Mouse (Mus musculus): ENCODE measurements around the gene Rheb.
"Not testable (repeated sequence)": the region's sequence is repeated elsewhere in the genome, so short reads cannot be mapped to it uniquely, and the experiment has no call there.

The Rheb gene

GRCm38 (mm10) chr5:24792961-24793360, 49.5 kb downstream of the Rheb start:
- no peak for DNase-seq (ENCODE audit: low read depth, low spot score)

- peak; percentile 42 for DNase-seq (ENCODE audit: low read depth, low spot score)
Measured at GRCm38 (mm10) chr5:24782957-24783356, 59.5 kb downstream of the Rheb start.

GRCm38 (mm10) chr5:24781048-24781447, 61.4 kb downstream of the Rheb start:
- DNase-seq (ENCODE audit: low read depth, low spot score) = peak; percentile 81

GRCm38 (mm10) chr5:24779881-24780512, 62.4 kb downstream of the Rheb start:
- no peak for DNase-seq (ENCODE audit: low read depth, low spot score)

- DNase-seq (ENCODE audit: low read depth, low spot score) = no peak
Measured at GRCm38 (mm10) chr5:24779321-24779720, 63.1 kb downstream of the Rheb start.

GRCm38 (mm10) chr5:24778843-24779140, 63.6 kb downstream of the Rheb start:
- no peak for DNase-seq (ENCODE audit: low read depth, low spot score)

GRCm38 (mm10) chr5:24778082-24778842, 64.2 kb downstream of the Rheb start:
- DNase-seq (ENCODE audit: low read depth, low spot score) = no peak

GRCm38 (mm10) chr5:24776681-24777080, 65.7 kb downstream of the Rheb start:
- DNase-seq (ENCODE audit: low read depth, low spot score) = no peak

GRCm38 (mm10) chr5:24774549-24774948, 67.9 kb downstream of the Rheb start:
- DNase-seq (ENCODE audit: low read depth, low spot score) = not testable (repeated sequence)

- DNase-seq (ENCODE audit: low read depth, low spot score) = no peak
Measured at GRCm38 (mm10) chr5:24757816-24758215, 84.6 kb downstream of the Rheb start, which contains the start of gene Crygn. Gene Crygn, minus strand, starts transcription at chr5:24758008.

GRCm38 (mm10) chr5:24756931-24757330, 85.5 kb downstream of the Rheb start:
- no peak for DNase-seq (ENCODE audit: low read depth, low spot score)
